Mouse (Mus musculus): ENCODE results near the gene Galnt12. TPM values are rescaled to one million over a fixed set of nuclear protein-coding genes. Genes with fewer than 3 reads are reported as not detected.

Gene Galnt12
- total and polyA plus RNA-seq, 3 experiments, result not detected

GRCm38 (mm10) chr4:47136699-47137101, 45.0 kb downstream of the Galnt12 start:
- H3K9me3 ChIP-seq (replicated peaks; ENCODE audit: insufficient read depth, low read length), result no peaks in the 10 kb centered on the region
- H3K79me2 ChIP-seq (ENCODE audit: control insufficient read depth, insufficient read depth, low read length, poor library complexity), result no peaks in the 10 kb centered on the region
- no peaks in the 10 kb centered on the region for H3K36me3 ChIP-seq (ENCODE audit: control insufficient read depth in 1 of 2, insufficient read depth in 2 of 2, low read length in 2 of 2)
- TF ChIP-seq HCFC1 (IDR thresholded peaks at IDR 0.05; ENCODE audit: low read depth, low read length) (no peak), E2F4 (IDR thresholded peaks at IDR 0.05; ENCODE audit: borderline replicate concordance, low read depth, low read length) (no peak), JUND (IDR thresholded peaks at IDR 0.05; ENCODE audit: low read depth, low read length) (no peak), BHLHE40 (IDR thresholded peaks at IDR 0.05; ENCODE audit: borderline replicate concordance, low read depth, low read length) (no peak), RAD21 (IDR thresholded peaks at IDR 0.05; ENCODE audit: low read depth, low read length) (no peak), POLR2AphosphoS5 (IDR thresholded peaks at IDR 0.05; ENCODE audit: borderline replicate concordance, low read depth, low read length) (no peak), NRF1 (IDR thresholded peaks at IDR 0.05; ENCODE audit: insufficient read depth, low read depth, low read length, poor library complexity, severe bottlenecking) (no peak), MAFK (IDR thresholded peaks at IDR 0.05; ENCODE audit: borderline replicate concordance, low read depth, low read length) (no peak), EP300 (IDR thresholded peaks at IDR 0.05; ENCODE audit: low read depth in 1 of 2, low read length in 2 of 2) (no peak), NELFE (IDR thresholded peaks at IDR 0.05; ENCODE audit: low read depth, low read length) (no peak), GABPA (IDR thresholded peaks at IDR 0.05; ENCODE audit: low read depth, low read length) (no peak), MYB (IDR thresholded peaks at IDR 0.05; ENCODE audit: low read depth, low read length) (no peak), MAX (IDR thresholded peaks at IDR 0.05; ENCODE audit: low read length) (no peak), MXI1 (IDR thresholded peaks at IDR 0.05; ENCODE audit: low read depth, low read length) (no peak), ELF1 (IDR thresholded peaks at IDR 0.05; ENCODE audit: low read depth, low read length) (no peak), ETS1 (IDR thresholded peaks at IDR 0.05; ENCODE audit: low read depth, low read length) (no peak), TAL1 (IDR thresholded peaks at IDR 0.05; ENCODE audit: low read length) (no peak)
- no peaks in the 10 kb centered on the region for H3K4me1 ChIP-seq (ENCODE audit: control insufficient read depth in 1 of 2, insufficient read depth in 2 of 2, low read length in 2 of 2)
- H3K27ac ChIP-seq (ENCODE audit: control insufficient read depth, low read depth, low read length), result no peak overlapping the region
- no peak for DNase-seq (ENCODE audit: low read depth, low spot score)
- peaks cover 2 to 4% of the 10 kb centered on the region in 2 experiments; a peak in 3 of 4 replicates for H3K27me3 ChIP-seq (ENCODE audit: control insufficient read depth in 1 of 2, insufficient read depth in 2 of 2, low read length in 2 of 2)
- no peak overlapping the region for H3K9ac ChIP-seq (ENCODE audit: control insufficient read depth, low read depth, low read length, poor library complexity, severe bottlenecking)
- no peak overlapping the region for H3K4me3 ChIP-seq (ENCODE audit: control insufficient read depth in 1 of 2, insufficient read depth in 1 of 2, low read depth in 2 of 2, low read length in 2 of 2)

DNA sequence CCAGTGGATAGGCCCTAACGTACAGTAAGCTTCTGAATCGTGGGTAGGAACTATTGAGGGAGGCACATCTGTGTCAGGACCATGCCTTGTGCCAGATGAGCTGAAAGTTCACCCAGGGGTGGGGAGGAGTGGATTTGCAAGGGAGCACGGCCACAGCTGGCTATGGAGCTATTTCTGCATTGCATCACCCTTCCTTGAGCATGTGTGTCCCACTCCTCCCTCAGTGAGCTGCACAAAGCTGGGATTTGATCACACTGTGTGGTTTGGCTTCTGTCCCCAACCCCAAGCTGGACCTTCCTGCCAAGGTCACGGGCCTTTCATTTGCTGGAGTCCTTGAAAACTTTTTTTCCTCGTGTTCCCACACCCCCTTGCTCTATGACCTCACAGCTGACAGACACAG, 45.8 kb downstream of the Galnt12 start:
- Histone ChIP-seq H3K27ac (ENCODE audit: control insufficient read depth, low read depth, low read length) (no peak overlapping the region), H3K9me3 (replicated peaks; ENCODE audit: insufficient read depth, low read length) (no peaks in the 10 kb centered on the region), H3K79me2 (ENCODE audit: control insufficient read depth, insufficient read depth, low read length, poor library complexity) (no peaks in the 10 kb centered on the region), H3K4me3 (ENCODE audit: control insufficient read depth in 1 of 2, insufficient read depth in 1 of 2, low read depth in 2 of 2, low read length in 2 of 2) (no peak overlapping the region), H3K27me3 (ENCODE audit: control insufficient read depth in 1 of 2, insufficient read depth in 2 of 2, low read length in 2 of 2) (peaks cover 0 to 2% of the 10 kb centered on the region in 2 experiments; a peak in 2 of 4 replicates), H3K9ac (ENCODE audit: control insufficient read depth, low read depth, low read length, poor library complexity, severe bottlenecking) (no peak overlapping the region), H3K36me3 (ENCODE audit: control insufficient read depth in 1 of 2, insufficient read depth in 2 of 2, low read length in 2 of 2) (no peaks in the 10 kb centered on the region), H3K4me1 (ENCODE audit: control insufficient read depth in 1 of 2, insufficient read depth in 2 of 2, low read length in 2 of 2) (no peaks in the 10 kb centered on the region)
- TF ChIP-seq POLR2AphosphoS5 (IDR thresholded peaks at IDR 0.05; ENCODE audit: borderline replicate concordance, low read depth, low read length) (no peak), CTCF (IDR thresholded peaks at IDR 0.05 in 2 of 3, conservative IDR thresholded peaks at IDR 0.05 in 1 of 3; ENCODE audit: control insufficient read depth in 1 of 3, insufficient read depth in 1 of 3, low read depth in 2 of 3, low read length in 3 of 3, poor library complexity in 1 of 3, severe bottlenecking in 1 of 3) (no peak), TAL1 (IDR thresholded peaks at IDR 0.05; ENCODE audit: low read length) (no peak), NELFE (IDR thresholded peaks at IDR 0.05; ENCODE audit: low read depth, low read length) (no peak), MAX (IDR thresholded peaks at IDR 0.05; ENCODE audit: low read length) (no peak)
- DNase-seq (ENCODE audit: low read depth, low spot score), result no peak
